Mouse (Mus musculus) neural tube, postnatal 0 days (tissue): ENCODE measurements around the gene Smim10l1. TPM values are rescaled to one million over a fixed set of nuclear protein-coding genes. Genes with fewer than 3 reads are reported as not detected.

Experiments
- polyA plus RNA-seq: library from polyadenylated mRNA; unstranded; fragments of >200 nt; fragmentation: Nextera tagmentation; extraction: Ambion mirVana; gene quantifications from 2 replicates; pipeline ENCODE4 v1.2.1, GENCODE M21; 2015

Gene Smim10l1
- 126 and 135 TPM in 2 replicates for polyA plus RNA-seq

GRCm38 (mm10) chr6:133104609-133104921 is at the start of gene Smim10l1:
Smim10l1 (plus strand) TSS chr6:133104909.

DNA sequence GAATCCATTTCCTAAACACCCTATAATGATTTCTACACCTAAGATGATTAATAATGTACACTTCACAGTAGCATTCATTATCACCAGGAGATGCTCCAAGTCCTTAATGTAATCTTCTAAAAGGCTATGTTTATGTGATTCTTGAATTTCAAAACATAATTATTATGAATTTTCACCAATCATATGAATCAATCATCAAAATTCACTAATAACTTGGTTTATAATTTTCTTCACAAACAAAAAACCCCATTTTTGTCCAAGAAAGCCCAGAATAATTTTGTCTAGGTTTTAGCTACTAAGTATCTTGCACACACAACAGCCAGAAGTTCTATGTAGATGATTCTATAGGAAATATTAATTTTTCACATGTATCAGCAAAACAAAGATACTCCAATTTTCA is 49.0 kb upstream of the Smim10l1 start, which contains the start of gene Tas2r140:
Gene Tas2r140, minus strand, starts transcription at position 101 of the 400 bp plus-strand sequence.

Other genes starting within 250 kb of the Smim10l1 start
- not detected in 2 replicates for gene Tas2r116, start 249.5 kb upstream of the Smim10l1 start, polyA plus RNA-seq
- not detected in 2 replicates for gene Tas2r110, start 236.9 kb upstream of the Smim10l1 start, polyA plus RNA-seq
- gene Tas2r113, start 211.9 kb upstream of the Smim10l1 start, polyA plus RNA-seq: not detected in 2 replicates
- gene Tas2r125, start 195.3 kb upstream of the Smim10l1 start, polyA plus RNA-seq: 0.34 and 0.42 TPM in 2 replicates
- not detected in 2 replicates for gene Tas2r129, start 153.8 kb upstream of the Smim10l1 start, polyA plus RNA-seq
- not detected in 2 replicates for gene Tas2r131, start 147.0 kb upstream of the Smim10l1 start, polyA plus RNA-seq
- not detected in 2 replicates for gene Tas2r109, start 123.9 kb upstream of the Smim10l1 start, polyA plus RNA-seq
- gene Tas2r103, start 67.8 kb upstream of the Smim10l1 start, polyA plus RNA-seq: not detected in 2 replicates
- gene Tas2r140, start 49.1 kb upstream of the Smim10l1 start, polyA plus RNA-seq: not detected in 2 replicates
- gene 5530400C23Rik, start 187.3 kb downstream of the Smim10l1 start, polyA plus RNA-seq: not detected in 2 replicates